Mouse (Mus musculus) myocyte (in vitro differentiated cells): ENCODE results near the gene Raly. TPM values are rescaled to one million over a fixed set of nuclear protein-coding genes. Genes with fewer than 3 reads are reported as not detected.

ENCODE experiments used
- H3K27me3 ChIP-seq: one replicate; pipeline ENCODE4 v1.6.1; 2011; ENCODE audit not compliant: control insufficient read depth, insufficient read depth, insufficient read length
- H3K36me3 ChIP-seq: one replicate; pipeline ENCODE4 v1.6.1; 2011; ENCODE audit not compliant: control insufficient read depth, insufficient read depth
- H3K4me2 ChIP-seq: one replicate; pipeline ENCODE4 v1.6.1; 2011; ENCODE audit warnings: low read depth, control low read depth
- H3K4me3 ChIP-seq: one replicate; pipeline ENCODE4 v1.5.1; 2011; ENCODE audit warnings: mild to moderate bottlenecking, control low read depth, moderate library complexity
- H3K79me2 ChIP-seq: one replicate; pipeline ENCODE4 v1.6.1; 2011; ENCODE audit not compliant: control insufficient read depth, insufficient read depth
- H3ac ChIP-seq: one replicate; pipeline ENCODE4 v1.6.1; 2011; ENCODE audit not compliant: control insufficient read depth, insufficient read length
- CEBPB ChIP-seq: IDR thresholded peaks from 2 replicates; pipeline ENCODE4 v1.6.1; 2011; ENCODE audit warnings: mild to moderate bottlenecking, moderate library complexity; ENCODE audit not compliant: poor library complexity, insufficient read depth, severe bottlenecking
- E2F4 ChIP-seq: IDR thresholded peaks from one replicate; pipeline ENCODE4 v1.6.1; 2011; ENCODE audit warnings: mild to moderate bottlenecking, control low read depth, moderate library complexity; ENCODE audit not compliant: insufficient read depth
- MAX ChIP-seq: IDR thresholded peaks from one replicate; pipeline ENCODE4 v1.6.1; 2011; ENCODE audit warnings: low read depth, mild to moderate bottlenecking, control low read depth
- MYOD1 ChIP-seq, 3 experiments: IDR thresholded peaks; one replicate each; pipeline ENCODE4 v1.6.1; 2011; ENCODE audit warnings: control low read depth in 2 of 3, low read depth in 2 of 3, mild to moderate bottlenecking in 2 of 3, moderate library complexity in 1 of 3; ENCODE audit not compliant: insufficient read length in 2 of 3, control insufficient read depth in 1 of 3
- MYOG ChIP-seq, 3 experiments: IDR thresholded peaks; one replicate each; pipeline ENCODE4 v1.6.1; 2011; ENCODE audit warnings: control low read depth in 2 of 3, low read depth in 2 of 3, mild to moderate bottlenecking in 2 of 3; ENCODE audit not compliant: insufficient read length in 2 of 3, control insufficient read depth in 1 of 3, insufficient read depth in 1 of 3
- POLR2A ChIP-seq: IDR thresholded peaks from one replicate; pipeline ENCODE4 v1.6.1; 2011; ENCODE audit warnings: low read depth, mild to moderate bottlenecking, control low read depth, moderate library complexity; ENCODE audit not compliant: insufficient read length
- POLR2AphosphoS2 ChIP-seq: IDR thresholded peaks from one replicate; pipeline ENCODE4 v1.6.1; 2011; ENCODE audit warnings: low read depth, control low read depth; ENCODE audit not compliant: insufficient read length
- REST ChIP-seq: IDR thresholded peaks from one replicate; pipeline ENCODE4 v1.6.1; 2011; ENCODE audit warnings: mild to moderate bottlenecking, control low read depth, moderate library complexity; ENCODE audit not compliant: insufficient read depth, insufficient read length
- SRF ChIP-seq: IDR thresholded peaks from one replicate; pipeline ENCODE4 v1.6.1; 2011; ENCODE audit warnings: low read depth; ENCODE audit not compliant: control insufficient read depth, insufficient read length
- TCF12 ChIP-seq: IDR thresholded peaks from one replicate; pipeline ENCODE4 v1.6.1; 2011; ENCODE audit warnings: mild to moderate bottlenecking, control low read depth; ENCODE audit not compliant: poor library complexity, insufficient read depth, severe bottlenecking
- TCF3 ChIP-seq: IDR thresholded peaks from one replicate; pipeline ENCODE4 v1.6.1; 2011; ENCODE audit warnings: low read depth, control low read depth; ENCODE audit not compliant: insufficient read length
- USF1 ChIP-seq: IDR thresholded peaks from one replicate; pipeline ENCODE4 v1.6.1; 2011; ENCODE audit warnings: low read depth, mild to moderate bottlenecking, control low read depth, moderate library complexity
- polyA plus RNA-seq: library from polyadenylated mRNA; unstranded; fragments of >200 nt; fragmentation: generic; extraction: Trizol; gene quantifications from one replicate; pipeline ENCODE4 v1.2.1, GENCODE M21; 2012; ENCODE audit warnings: missing spikeins

Gene Raly
- polyA plus RNA-seq, 1 experiment = 379 TPM

GRCm38 (mm10) chr2:154869954-154870641 is 79.2 kb downstream of the Raly start:
- H3K79me2 ChIP-seq = no peaks in the 10 kb centered on the region
- no peak for TF ChIP-seq MAX
- peak; percentile 43 for TF ChIP-seq POLR2AphosphoS2
- TF ChIP-seq TCF12 = no peak
- no peak overlapping the region for H3K4me3 ChIP-seq
- no peak overlapping the region for H3K4me2 ChIP-seq
- peaks cover 83% of the 10 kb centered on the region for H3K36me3 ChIP-seq
- H3K27me3 ChIP-seq = no peaks in the 10 kb centered on the region
- H3ac ChIP-seq = no peak overlapping the region

GRCm38 (mm10) chr2:154876621-154877020 is 85.7 kb downstream of the Raly start:
- TF ChIP-seq POLR2A = no peak

GRCm38 (mm10) chr2:154891585-154891984 is 100.7 kb downstream of the Raly start:
- TF ChIP-seq E2F4 (no peak), POLR2AphosphoS2 (no peak), TCF12 (no peak), TCF3 (no peak), MAX (no peak), MYOG (IDR thresholded peaks at IDR 0.05; ENCODE audit: control insufficient read depth in 1 of 3, insufficient read depth in 1 of 3, insufficient read length in 2 of 3, low read depth in 2 of 3) (no peak), USF1 (no peak), CEBPB (no peak), SRF (no peak), POLR2A (no peak), REST (no peak), MYOD1 (IDR thresholded peaks at IDR 0.05; ENCODE audit: control insufficient read depth in 1 of 3, insufficient read length in 2 of 3, low read depth in 2 of 3) (no peak)

More at GRCm38 (mm10) chr2:154876621-154877020, 85.7 kb downstream of the Raly start:
- Histone ChIP-seq H3K36me3 (peaks cover 93% of the 10 kb centered on the region), H3K27me3 (no peaks in the 10 kb centered on the region), H3K4me3 (no peak overlapping the region), H3ac (no peak overlapping the region), H3K4me2 (no peak overlapping the region), H3K79me2 (peaks cover 49% of the 10 kb centered on the region)

GRCm38 (mm10) chr2:154892201-154893044 is 101.5 kb downstream of the Raly start, which contains the start of gene Eif2s2:
Eif2s2 (minus strand) TSS chr2:154892935.
- Histone ChIP-seq H3K4me2 (peak within 1 kb of the TSS; percentile 92), H3K27me3 (no peaks in the 10 kb centered on the region), H3ac (peak within 1 kb of the TSS; percentile 88), H3K4me3 (peak within 1 kb of the TSS; percentile 100), H3K36me3 (peaks cover 17% of the 10 kb centered on the region), H3K79me2 (peaks cover 51% of the 10 kb centered on the region)
- TF ChIP-seq MAX = no peak
- TF ChIP-seq CEBPB = peak; percentile 66
- TF ChIP-seq MYOD1 (IDR thresholded peaks at IDR 0.05; ENCODE audit: control insufficient read depth in 1 of 3, insufficient read length in 2 of 3, low read depth in 2 of 3) = no peak
- no peak for TF ChIP-seq REST
- TF ChIP-seq USF1 = no peak
- TF ChIP-seq SRF = no peak
- TF ChIP-seq POLR2A = peak; percentile 66
- peak; percentile 79 for TF ChIP-seq POLR2AphosphoS2
- no peak for TF ChIP-seq TCF3
- TF ChIP-seq MYOG (IDR thresholded peaks at IDR 0.05; ENCODE audit: control insufficient read depth in 1 of 3, insufficient read depth in 1 of 3, insufficient read length in 2 of 3, low read depth in 2 of 3) = no peak
- no peak for TF ChIP-seq TCF12
- TF ChIP-seq E2F4 = peak; percentile 50

More at GRCm38 (mm10) chr2:154891585-154891984, 100.7 kb downstream of the Raly start:
- H3K4me3 ChIP-seq = peak overlapping the region; percentile 100
- H3K36me3 ChIP-seq = peaks cover 25% of the 10 kb centered on the region
- peak overlapping the region; percentile 88 for H3ac ChIP-seq
- peaks cover 59% of the 10 kb centered on the region for H3K79me2 ChIP-seq
- peak overlapping the region; percentile 64 for H3K4me2 ChIP-seq
- H3K27me3 ChIP-seq = no peaks in the 10 kb centered on the region

GRCm38 (mm10) chr2:154893045-154893385 is 102.1 kb downstream of the Raly start:
- Histone ChIP-seq H3ac (peak overlapping the region; percentile 88), H3K4me3 (peak overlapping the region; percentile 100), H3K4me2 (peak overlapping the region; percentile 92), H3K79me2 (peaks cover 45% of the 10 kb centered on the region), H3K36me3 (peaks cover 11% of the 10 kb centered on the region), H3K27me3 (no peaks in the 10 kb centered on the region)
- TF ChIP-seq MYOG (IDR thresholded peaks at IDR 0.05; ENCODE audit: control insufficient read depth in 1 of 3, insufficient read depth in 1 of 3, insufficient read length in 2 of 3, low read depth in 2 of 3) (no peak), USF1 (no peak), SRF (no peak), E2F4 (no peak), TCF3 (no peak), MAX (no peak), CEBPB (no peak), TCF12 (no peak), POLR2A (no peak), REST (no peak), POLR2AphosphoS2 (no peak), MYOD1 (IDR thresholded peaks at IDR 0.05; ENCODE audit: control insufficient read depth in 1 of 3, insufficient read length in 2 of 3, low read depth in 2 of 3) (no peak)
